Mouse (Mus musculus): ENCODE results near the gene Cacnb3. TPM values are rescaled to one million over a fixed set of nuclear protein-coding genes. Genes with fewer than 3 reads are reported as not detected.

Gene Cacnb3
- polyA plus RNA-seq, 1 experiment from 2014 or later: 69.7 TPM

DNA sequence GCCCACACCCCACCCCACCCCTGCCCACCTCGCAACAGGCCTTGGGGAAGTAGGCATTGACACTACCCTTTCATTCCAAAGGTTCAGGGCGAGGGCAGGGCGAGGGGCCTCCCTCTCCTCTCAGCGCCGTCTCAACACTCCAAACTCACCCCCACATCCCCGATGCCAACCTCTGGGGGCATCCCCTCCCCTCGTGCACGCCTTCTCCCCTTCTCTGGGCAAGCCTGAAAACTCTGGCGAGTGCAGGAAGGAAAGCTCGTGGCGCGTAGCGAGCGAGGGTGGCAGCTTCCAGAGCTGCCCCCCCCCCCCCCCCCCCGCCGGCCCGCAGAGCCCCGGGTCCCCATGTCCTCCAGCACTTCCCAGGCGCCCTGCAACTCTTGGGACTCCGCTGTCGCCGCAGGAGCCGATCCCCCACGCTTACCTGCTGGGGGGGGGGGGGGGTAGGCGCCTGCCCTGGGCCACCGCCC, 21.8 kb upstream of the Cacnb3 start:
- peak; percentile 9 for ATAC-seq

DNA sequence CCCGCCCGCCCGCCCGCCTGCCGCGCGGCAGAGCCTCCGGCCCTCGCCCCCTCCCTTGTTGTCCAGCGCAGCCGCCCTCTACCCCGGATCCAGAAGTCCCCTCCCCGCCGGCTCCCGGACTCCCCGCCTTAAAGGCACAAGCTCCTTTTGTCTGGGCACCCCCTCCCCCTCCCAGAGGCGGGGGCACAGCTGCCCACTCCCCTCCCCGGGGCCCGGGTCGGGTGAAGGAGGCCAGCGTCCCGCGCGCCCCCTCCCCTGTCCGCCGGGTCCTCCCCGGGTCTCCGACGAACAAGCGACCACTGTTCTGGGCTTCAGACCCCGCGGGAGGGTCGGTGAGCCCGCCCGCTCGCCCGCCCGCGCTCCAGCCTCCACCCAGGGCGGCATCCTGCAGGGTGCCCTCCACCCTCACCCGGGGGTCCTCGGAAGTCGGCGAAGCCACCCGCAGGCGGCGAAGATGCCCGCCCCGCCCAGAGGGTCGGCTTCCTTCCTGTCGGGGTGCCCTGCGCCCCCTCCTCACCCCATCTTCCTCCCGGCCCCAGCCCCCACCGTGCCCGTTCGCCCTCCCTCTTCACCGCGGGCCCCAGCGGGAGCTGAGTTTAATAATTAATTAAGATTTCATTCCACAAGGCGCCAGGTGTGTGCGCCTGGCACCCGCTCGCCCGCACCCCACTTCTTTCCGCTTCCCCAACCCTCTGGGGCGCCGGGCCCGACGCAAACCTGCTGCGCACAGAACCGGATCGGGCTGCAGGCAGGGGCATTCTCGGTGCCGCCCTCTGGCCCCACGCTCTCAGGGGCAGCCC, 21.1 kb upstream of the Cacnb3 start, which contains the start of gene Adcy6:
TSS of gene Adcy6 (minus strand) at position 746 of the 800 bp plus-strand sequence.
- peak; percentile 36 for ATAC-seq
- H3K27me3 ChIP-seq: no peaks in the 10 kb centered on the region
- no peak for TF ChIP-seq CTCF (IDR thresholded peaks at IDR 0.05)
- in situ Hi-C loops (cut with MboI; ENCODE audit: low pct_unique_long_range_greater_than_20kb): no loop called here
- ChIA-PET CTCF (interaction anchor here (1.1 to 1.6 kb wide), 2 partner anchors 29 to 30 kb away, joined by 3 to 5 read pairs; no protein-coding TSS in a partner anchor), POLR2A (interaction anchor here (0.5 to 1.1 kb wide), 4 partner anchors 9 to 25 kb away, joined by 3 to 4 read pairs (median 4); no protein-coding TSS in a partner anchor)
- no peak for DNase-seq (ENCODE audit: low read depth, low spot score)

More for the DNA sequence above, 21.8 kb upstream of the Cacnb3 start:
- TF ChIP-seq CTCF (IDR thresholded peaks at IDR 0.05): no peak
- ChIA-PET POLR2A (interaction anchor here (0.5 to 0.6 kb wide), 2 partner anchors 25 kb away, joined by 3 to 4 read pairs; no protein-coding TSS in a partner anchor), CTCF (no interaction called here)
- no peaks in the 10 kb centered on the region for H3K27me3 ChIP-seq
- in situ Hi-C loops (cut with MboI; ENCODE audit: low pct_unique_long_range_greater_than_20kb): no loop called here
- no peak for DNase-seq (ENCODE audit: low read depth, low spot score)

DNA sequence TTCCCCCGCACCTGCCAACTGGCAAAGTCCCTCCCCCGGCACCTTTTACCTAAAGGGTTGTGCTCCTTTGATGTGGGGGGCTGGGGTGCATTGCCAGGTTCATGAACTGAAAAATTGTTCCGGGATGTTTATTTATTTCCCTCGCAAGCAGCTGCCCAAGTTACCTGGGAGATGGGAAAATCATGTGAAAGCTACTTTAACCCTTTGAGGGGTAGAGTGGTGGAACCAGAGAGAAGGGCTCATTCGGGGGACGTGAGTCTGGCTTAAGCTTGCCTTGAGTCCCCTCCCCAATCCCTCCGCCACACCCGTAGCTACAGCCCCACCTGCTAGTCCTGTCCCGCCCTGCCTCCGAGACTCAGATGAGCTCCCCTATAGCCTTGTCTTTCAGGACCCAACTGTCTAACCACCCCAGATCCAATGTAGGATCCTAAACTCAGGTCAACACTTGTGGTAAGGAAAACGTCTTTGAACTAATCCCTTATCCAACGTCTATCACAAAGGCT, 20.5 kb upstream of the Cacnb3 start:
- TF ChIP-seq CTCF (IDR thresholded peaks at IDR 0.05): no peak
- ATAC-seq (no peak), DNase-seq (ENCODE audit: low read depth, low spot score) (no peak)
- ChIA-PET POLR2A (interaction anchor here (1.0 to 1.1 kb wide), 2 partner anchors 9 to 11 kb away, joined by 4 read pairs; no protein-coding TSS in a partner anchor), CTCF (interaction anchor here (1.1 to 1.6 kb wide), 2 partner anchors 30 to 31 kb away, joined by 3 to 5 read pairs; no protein-coding TSS in a partner anchor)
- no peaks in the 10 kb centered on the region for H3K27me3 ChIP-seq
- in situ Hi-C loops (cut with MboI; ENCODE audit: low pct_unique_long_range_greater_than_20kb): no loop called here

DNA sequence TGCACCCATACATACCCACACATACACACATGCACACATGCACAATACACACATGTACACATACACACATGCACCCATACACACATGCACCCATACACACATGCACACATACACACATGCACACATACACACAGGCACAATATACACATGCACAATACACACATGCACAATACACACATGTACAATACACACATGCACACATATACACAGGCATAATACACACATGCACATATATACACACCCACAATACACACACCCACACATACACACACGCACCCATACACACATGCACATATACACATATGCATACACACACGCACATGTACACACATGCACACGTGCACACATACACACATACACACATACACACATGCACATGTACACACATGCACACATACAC, 18.4 kb upstream of the Cacnb3 start:
- H3K27me3 ChIP-seq: no peaks in the 10 kb centered on the region
- DNase-seq (ENCODE audit: low read depth, low spot score): no peak
- in situ Hi-C loops (cut with MboI; ENCODE audit: low pct_unique_long_range_greater_than_20kb): no loop called here
- TF ChIP-seq CTCF (IDR thresholded peaks at IDR 0.05): no peak
- POLR2A ChIA-PET: no interaction called here
- ATAC-seq: no peak
- CTCF ChIA-PET: no interaction called here

DNA sequence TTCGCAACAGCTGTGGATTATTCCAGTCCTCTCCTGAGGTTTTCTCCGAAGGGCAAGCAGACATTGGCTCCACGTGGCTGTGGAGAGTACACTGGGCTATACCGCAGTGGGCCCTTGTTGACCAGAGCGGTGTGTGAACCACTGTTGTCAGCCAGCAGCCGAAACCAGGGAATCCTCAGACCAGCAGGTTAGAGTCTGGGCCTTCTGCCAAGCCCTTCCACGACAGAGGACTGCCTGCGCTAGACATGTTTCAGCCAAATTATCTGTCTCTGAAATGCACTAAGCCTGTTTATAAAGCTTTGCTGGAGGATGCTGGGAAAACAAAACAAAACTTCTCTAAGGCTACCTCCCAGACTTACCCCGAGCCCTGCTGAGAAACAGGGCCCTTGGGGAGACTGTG, 16.1 kb upstream of the Cacnb3 start:
- in situ Hi-C loops (cut with MboI; ENCODE audit: low pct_unique_long_range_greater_than_20kb): no loop called here
- no peak for DNase-seq (ENCODE audit: low read depth, low spot score)
- CTCF ChIA-PET: interaction anchor here (6.2 kb wide), 1 partner anchor 33 kb away, joined by 97 read pairs; no protein-coding TSS in a partner anchor
- no peaks in the 10 kb centered on the region for H3K27me3 ChIP-seq
- POLR2A ChIA-PET: interaction anchor here (1.3 kb wide), 1 partner anchor 32 kb away, joined by 4 read pairs; no protein-coding TSS in a partner anchor
- TF ChIP-seq CTCF (IDR thresholded peaks at IDR 0.05): no peak
- no peak for ATAC-seq

DNA sequence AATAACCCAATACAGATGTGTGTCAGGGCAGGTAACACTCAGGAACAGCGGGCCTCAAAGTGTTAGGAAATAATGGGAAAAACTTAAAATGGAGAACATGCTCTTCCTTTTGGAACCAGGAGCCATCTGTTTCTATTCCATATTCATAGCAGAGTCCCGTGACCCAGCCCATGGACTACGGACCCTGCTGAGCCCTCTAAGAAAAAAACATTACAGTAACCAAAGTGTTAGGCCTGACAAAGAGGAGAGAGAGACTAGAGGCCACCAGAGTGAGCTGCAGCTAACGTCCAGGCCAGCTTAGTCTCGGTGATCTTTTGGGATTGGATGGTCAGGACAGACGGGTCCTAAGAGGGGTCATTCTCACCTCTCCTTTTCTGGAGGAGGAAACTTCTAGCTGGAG, 15.7 kb upstream of the Cacnb3 start:
- CTCF ChIA-PET: interaction anchor here (1.7 to 6.2 kb wide), 2 partner anchors 12 to 34 kb away, joined by 6 to 97 read pairs; no protein-coding TSS in a partner anchor

DNA sequence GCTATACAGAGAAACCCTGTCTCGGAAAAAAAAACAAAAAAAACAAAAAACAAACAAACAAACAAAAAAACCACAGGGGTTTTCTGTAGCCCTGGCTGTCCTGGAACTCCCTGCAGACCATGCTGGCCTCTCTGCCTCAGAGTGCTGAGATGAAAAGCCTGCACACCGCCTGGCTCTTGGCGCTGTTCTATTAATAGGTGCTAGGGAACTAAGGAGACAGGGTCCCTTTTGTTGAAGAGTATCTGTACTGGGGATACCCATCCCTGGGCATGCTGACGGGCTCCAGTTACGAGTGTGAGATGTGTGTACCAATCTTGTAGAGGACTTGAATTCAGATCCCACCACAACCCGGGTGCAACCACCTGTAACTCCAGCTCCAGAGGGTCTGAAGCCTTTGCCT, 14.9 kb upstream of the Cacnb3 start:
- in situ Hi-C loops (cut with MboI; ENCODE audit: low pct_unique_long_range_greater_than_20kb): loop anchor here (5.0 kb wide), 2 partner anchors 33 to 103 kb away; no protein-coding TSS in a partner anchor
- ATAC-seq (no peak), DNase-seq (ENCODE audit: low read depth, low spot score) (no peak)
- CTCF ChIA-PET: interaction anchor here (0.9 to 6.2 kb wide), 8 partner anchors 9 to 49 kb away, joined by 3 to 97 read pairs (median 4); no protein-coding TSS in a partner anchor
- no peaks in the 10 kb centered on the region for H3K27me3 ChIP-seq
- TF ChIP-seq CTCF (IDR thresholded peaks at IDR 0.05): no peak
- POLR2A ChIA-PET: interaction anchor here (1.3 kb wide), 2 partner anchors 33 to 36 kb away, joined by 4 to 6 read pairs; no protein-coding TSS in a partner anchor

More for the DNA sequence above, 15.7 kb upstream of the Cacnb3 start:
- no peak for TF ChIP-seq CTCF (IDR thresholded peaks at IDR 0.05)
- no peaks in the 10 kb centered on the region for H3K27me3 ChIP-seq
- DNase-seq (ENCODE audit: low read depth, low spot score) (no peak), ATAC-seq (no peak)
- POLR2A ChIA-PET: interaction anchor here (1.3 kb wide), 1 partner anchor 33 kb away, joined by 4 read pairs; no protein-coding TSS in a partner anchor
- in situ Hi-C loops (cut with MboI; ENCODE audit: low pct_unique_long_range_greater_than_20kb): loop anchor here (5.0 kb wide), 2 partner anchors 33 to 103 kb away; no protein-coding TSS in a partner anchor

DNA sequence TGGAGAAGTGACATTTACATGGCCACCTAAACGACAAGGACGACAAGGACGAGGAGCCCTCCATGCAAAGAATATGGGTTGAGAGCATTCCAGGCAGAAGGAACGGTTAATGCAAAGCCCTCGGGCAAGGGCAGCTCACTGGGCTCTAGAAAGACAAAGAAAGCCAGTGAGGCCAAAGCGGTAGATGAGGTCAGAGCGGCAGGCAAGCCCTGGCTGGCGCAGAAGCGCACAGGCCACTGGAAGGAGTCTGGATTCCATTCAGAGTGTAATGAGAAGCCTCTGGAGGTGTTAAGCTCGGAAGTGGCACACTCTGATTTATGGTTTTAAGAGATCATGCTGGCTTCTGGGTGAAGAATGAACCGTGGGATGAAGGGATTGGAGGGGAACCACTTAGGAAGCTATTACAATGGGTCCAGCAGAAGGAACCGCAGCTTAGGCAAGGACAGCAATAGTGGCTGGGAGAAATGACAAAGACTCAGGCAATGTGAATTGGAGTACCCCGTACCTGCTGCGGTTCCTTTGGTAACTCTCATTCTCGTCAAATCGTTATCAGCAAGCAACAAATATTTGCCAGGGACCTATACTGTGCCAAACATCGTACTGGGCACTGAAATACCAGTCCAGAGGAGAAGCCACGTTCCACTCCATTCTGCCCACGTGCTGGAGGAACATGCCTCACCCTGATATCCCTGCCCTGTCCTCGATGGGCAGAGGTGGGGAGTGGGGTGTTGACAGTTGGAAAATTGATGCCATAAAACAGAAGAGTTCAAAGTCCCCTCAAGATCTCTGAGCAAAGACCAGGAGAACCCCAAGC, 14.1 kb upstream of the Cacnb3 start:
- ChIA-PET POLR2A (interaction anchor here (0.7 to 1.3 kb wide), 2 partner anchors 36 to 40 kb away, joined by 3 to 6 read pairs; no protein-coding TSS in a partner anchor), CTCF (interaction anchor here (0.9 to 6.2 kb wide), 13 partner anchors 10 to 108 kb away, joined by 3 to 97 read pairs (median 4); no protein-coding TSS in a partner anchor)
- in situ Hi-C loops (cut with MboI; ENCODE audit: low pct_unique_long_range_greater_than_20kb): loop anchor here (5.0 kb wide), 2 partner anchors 34 to 104 kb away; no protein-coding TSS in a partner anchor
- ATAC-seq (no peak), DNase-seq (ENCODE audit: low read depth, low spot score) (no peak)
- TF ChIP-seq CTCF (IDR thresholded peaks at IDR 0.05): no peak
- no peaks in the 10 kb centered on the region for H3K27me3 ChIP-seq

DNA sequence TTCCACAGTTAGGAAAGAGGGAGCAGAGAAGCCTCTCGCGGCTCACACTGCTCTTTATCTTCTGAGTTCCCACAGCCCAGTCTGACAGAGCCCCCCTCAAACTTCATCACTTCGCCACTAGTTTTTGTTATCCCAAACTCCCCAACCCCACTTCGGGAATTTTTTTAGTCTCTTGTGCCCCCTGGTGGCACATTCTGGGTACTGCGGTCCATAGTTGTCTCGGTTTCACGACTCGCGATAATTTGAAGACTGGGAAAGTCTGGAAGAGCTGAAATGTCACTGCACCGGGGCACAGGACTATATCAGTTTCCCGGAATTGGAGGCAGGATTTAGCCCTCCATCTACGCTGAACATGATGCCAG, 13.5 kb upstream of the Cacnb3 start:
- POLR2A ChIA-PET: interaction anchor here (1.3 kb wide), 1 partner anchor 37 kb away, joined by 6 read pairs; no protein-coding TSS in a partner anchor
- peak; percentile 97 for TF ChIP-seq CTCF (IDR thresholded peaks at IDR 0.05)
- in situ Hi-C loops (cut with MboI; ENCODE audit: low pct_unique_long_range_greater_than_20kb): loop anchor here (5.0 kb wide), 2 partner anchors 35 to 105 kb away; no protein-coding TSS in a partner anchor
- DNase-seq (ENCODE audit: low read depth, low spot score) (no peak), ATAC-seq (peak; percentile 20)
- CTCF ChIA-PET: interaction anchor here (0.9 to 6.2 kb wide), 13 partner anchors 9 to 109 kb away, joined by 3 to 97 read pairs (median 5); partner anchors contain the start of gene Cacnb3
- no peaks in the 10 kb centered on the region for H3K27me3 ChIP-seq
